Mouse (Mus musculus) retina, postnatal 7 days (tissue): ENCODE data around the gene Pi4ka.

Experiments
- DNase-seq: peaks from one replicate; pipeline ENCODE4 v3.0.0-alpha.2; 2012; ENCODE audit warnings: low read depth, low spot score

The Pi4ka gene

GRCm38 (mm10) chr16:17336089-17336488 is 70.0 kb downstream of the Pi4ka start:
- DNase-seq = no peak

GRCm38 (mm10) chr16:17334574-17334973 is 71.5 kb downstream of the Pi4ka start:
- DNase-seq = no peak

- DNase-seq = no peak
Observed at GRCm38 (mm10) chr16:17331855-17332254, 74.3 kb downstream of the Pi4ka start.

- no peak for DNase-seq
Observed at GRCm38 (mm10) chr16:17331116-17331515, 75.0 kb downstream of the Pi4ka start, which contains the start of gene Serpind1. Gene Serpind1 (plus strand): TSS chr16:17331371.

DNA sequence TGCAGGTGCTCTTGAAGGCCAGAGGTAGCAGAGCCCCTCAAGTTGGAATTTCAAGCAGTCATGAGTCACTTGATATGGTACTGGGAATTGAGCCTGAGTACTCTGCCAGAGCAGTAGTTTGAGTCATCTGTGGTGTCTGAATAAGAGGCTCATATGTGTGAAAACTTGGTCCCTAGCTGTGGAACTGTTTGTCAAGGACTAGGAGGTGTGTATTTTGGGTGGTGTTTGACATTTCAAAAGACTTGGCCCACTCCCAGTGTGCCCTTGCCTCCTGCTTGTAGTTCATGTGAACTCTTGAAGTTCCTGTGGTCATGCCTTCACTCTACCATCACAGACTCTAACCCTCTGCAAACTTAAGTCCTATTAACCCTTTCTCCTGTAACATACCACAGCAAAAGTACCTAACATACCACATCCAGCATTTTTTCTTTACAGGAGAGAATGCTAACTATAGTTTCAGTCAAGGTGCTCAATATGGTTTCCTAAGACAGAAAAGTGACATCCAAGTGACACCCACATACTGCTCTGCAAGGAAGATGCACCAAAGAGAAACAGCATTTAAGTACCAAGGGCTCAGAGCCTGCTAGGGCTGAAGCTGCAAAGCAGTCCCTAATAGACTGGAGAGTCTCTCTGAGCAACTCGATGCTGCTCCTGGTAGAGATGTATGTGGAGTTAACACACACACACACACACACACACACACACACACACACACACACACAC is 76.1 kb downstream of the Pi4ka start:
- DNase-seq = no peak

DNA sequence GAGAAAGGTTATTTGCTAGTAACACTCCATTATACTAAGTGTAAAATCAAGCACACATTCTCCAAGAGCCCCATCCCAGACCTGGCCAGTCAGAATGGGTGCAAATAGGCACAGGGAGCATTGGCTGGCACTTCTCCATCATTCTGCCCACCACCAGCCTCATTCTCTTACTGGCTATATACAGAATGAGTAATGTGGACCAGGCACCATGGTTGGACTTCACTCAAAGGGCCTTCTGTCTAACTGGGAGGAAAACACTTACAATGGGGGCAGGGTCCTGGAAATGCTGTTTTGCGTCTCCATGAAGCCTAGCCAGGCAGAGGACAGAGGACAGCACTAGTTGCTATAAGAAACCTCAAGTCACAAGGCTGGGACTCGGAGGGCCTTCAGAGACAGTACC is 80.0 kb downstream of the Pi4ka start:
- no peak for DNase-seq

- DNase-seq = no peak
Observed at GRCm38 (mm10) chr16:17324745-17325144, 81.4 kb downstream of the Pi4ka start.

GRCm38 (mm10) chr16:17321481-17321880 is 84.6 kb downstream of the Pi4ka start:
- no peak for DNase-seq

GRCm38 (mm10) chr16:17316554-17316953 is 89.6 kb downstream of the Pi4ka start:
- DNase-seq = no peak

DNA sequence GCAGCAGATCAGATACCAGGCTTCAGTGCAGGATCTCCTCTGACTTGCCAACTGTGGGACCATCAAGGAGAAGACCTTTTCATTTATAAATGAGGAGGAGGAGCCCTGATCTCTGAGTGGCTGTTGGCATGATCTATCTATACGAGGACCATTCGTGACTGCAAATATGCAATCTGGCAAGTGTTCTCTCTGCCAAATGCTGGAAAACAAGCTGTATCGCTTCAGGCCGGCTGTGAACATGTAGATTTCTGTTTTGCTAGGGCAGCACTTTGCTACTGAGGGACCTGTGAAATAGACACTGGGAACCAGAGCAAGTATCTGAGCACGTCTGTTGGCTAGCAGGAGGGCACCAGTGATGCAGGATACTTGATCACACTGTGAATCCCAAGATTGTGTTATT is 93.6 kb downstream of the Pi4ka start:
- no peak for DNase-seq

DNA sequence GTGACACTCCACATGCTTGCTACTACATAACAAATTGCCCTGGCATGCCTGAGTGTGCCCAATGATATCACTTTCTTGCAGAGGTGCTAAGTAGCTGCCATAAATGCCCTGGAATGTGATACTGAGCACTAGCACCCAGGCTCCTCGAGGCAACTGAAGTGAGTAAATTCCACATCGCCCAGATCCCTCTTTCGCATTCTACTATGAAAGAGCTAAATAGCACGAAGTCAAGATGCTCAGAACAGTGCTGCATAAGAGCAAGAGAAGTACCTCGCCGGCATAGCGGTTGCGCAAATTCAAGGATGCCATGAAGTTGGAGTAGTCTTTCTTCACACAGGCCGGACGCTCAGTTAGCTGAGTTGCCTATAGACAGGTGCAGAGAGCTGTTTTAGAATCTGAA is 97.1 kb downstream of the Pi4ka start:
- no peak for DNase-seq

GRCm38 (mm10) chr16:17307461-17307860 is 98.7 kb downstream of the Pi4ka start:
- DNase-seq = no peak

GRCm38 (mm10) chr16:17303521-17304245 is 102.4 kb downstream of the Pi4ka start:
- DNase-seq = no peak

DNA sequence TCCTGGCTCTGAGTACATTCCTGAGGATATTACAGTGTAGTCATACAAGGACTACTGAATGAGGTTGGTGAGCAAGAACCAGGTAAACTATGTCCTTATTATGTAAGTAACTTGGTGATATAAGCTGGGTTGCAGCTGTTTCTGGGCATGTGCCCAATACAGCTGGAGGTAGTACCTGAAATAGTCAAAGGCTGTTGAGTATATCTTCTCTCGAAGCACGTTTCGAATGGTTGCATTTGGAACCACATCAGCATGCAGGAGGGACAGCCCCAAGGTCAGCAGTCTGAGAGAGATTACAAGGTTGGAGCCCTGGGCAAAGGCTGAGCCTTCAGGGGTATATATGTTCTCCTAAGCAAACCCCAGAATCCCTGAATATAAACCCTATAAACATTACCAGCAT is 105.3 kb downstream of the Pi4ka start:
- DNase-seq = no peak

GRCm38 (mm10) chr16:17292751-17293150 is 113.4 kb downstream of the Pi4ka start:
- DNase-seq = peak; percentile 47

GRCm38 (mm10) chr16:17291016-17291415 is 115.1 kb downstream of the Pi4ka start:
- no peak for DNase-seq

GRCm38 (mm10) chr16:17287103-17287502 is 119.0 kb downstream of the Pi4ka start:
- DNase-seq = no peak

GRCm38 (mm10) chr16:17283151-17283550 is 123.0 kb downstream of the Pi4ka start:
- DNase-seq = no peak

- no peak for DNase-seq
Observed at GRCm38 (mm10) chr16:17280471-17280870, 125.6 kb downstream of the Pi4ka start.

DNA sequence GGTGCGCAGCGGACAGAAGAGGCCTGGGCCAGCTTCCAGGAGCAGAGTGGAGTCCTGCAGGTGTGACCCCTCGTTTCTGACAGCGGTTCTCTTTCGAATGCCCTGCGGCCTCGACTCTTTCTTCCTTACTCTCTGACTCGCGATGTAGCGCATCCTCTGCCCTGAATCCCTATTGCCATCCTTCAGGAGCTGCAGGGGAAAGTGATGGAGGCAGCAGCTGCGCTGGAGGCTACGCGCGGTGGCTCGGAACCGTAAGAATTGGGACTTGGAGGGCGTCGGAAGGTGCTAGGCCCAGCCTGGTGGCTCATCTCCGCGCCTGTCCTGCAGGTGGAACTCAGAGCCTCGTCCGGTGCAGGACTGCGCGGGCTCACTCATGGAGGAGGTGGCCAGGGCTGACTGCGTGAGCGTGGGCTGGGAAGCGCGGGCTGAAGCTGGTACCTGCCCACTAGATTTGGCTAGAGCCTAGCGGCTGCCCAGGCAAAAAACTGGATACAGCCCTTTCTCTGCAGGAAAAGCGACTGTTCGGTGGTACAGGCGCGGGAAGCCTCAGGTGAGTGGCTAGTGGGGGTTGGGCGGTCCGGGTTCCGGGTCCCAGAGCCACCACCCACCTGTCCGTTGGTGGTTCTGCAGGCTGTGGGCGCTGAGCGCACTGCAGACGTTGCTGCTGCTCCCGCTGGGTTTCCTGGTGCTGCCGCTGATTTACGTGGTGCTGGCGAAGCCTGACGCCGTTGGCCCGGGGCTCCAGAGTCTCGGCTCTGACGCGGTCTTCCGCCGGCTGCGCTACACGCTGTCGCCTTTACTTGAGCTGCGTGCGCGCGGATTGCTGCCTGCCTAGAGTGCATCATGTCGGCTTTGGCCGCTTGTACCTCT is 128.5 kb downstream of the Pi4ka start:
- DNase-seq = no peak

GRCm38 (mm10) chr16:17276164-17277151 is 129.7 kb downstream of the Pi4ka start:
- peak; percentile 81 for DNase-seq
